Mouse (Mus musculus): ENCODE results near the gene Pigt.

DNA sequence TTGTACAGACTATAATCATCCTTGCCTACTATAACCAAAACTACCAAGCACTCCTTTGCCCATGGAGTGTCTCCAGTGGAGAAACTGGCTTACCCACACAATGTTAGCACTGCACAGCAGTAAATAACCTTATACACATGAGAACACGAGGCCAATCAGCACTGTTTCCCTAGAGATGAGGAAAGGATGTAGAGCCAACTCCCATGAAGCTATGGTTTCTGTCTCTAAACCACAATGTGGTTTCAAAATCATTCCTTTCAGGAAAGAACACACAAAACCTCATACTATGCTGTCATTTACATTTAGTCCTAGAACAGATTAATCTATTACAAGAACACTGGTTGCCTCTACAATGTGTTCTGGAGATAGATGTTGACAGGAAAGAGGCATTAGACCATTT is 989 bp upstream of the Pigt start:
- TF ChIP-seq GATA1 (IDR thresholded peaks at IDR 0.05; ENCODE audit: borderline replicate concordance, low read length) (no peak), FLI1 (IDR thresholded peaks at IDR 0.05; ENCODE audit: low read length) (no peak)

Data from megakaryocyte, embryonic 14.5 days (primary cell).